Mouse (Mus musculus) stomach, embryonic 16.5 days (tissue): ENCODE data around the gene Wnk2. TPM values are rescaled to one million over a fixed set of nuclear protein-coding genes. Genes with fewer than 3 reads are reported as not detected.

Experiments
- ATAC-seq: fragments of 200-750 bp; cut with Nextera tagmentation; 2 replicates; pipeline ENCODE4 v1.8.0; 2017; ENCODE audit warnings: moderate number of reproducible peaks, moderate TSS enrichment; ENCODE audit not compliant: insufficient read depth, low FRiP score
- H3K27ac ChIP-seq: fragments of 300-500 bp; sonication (generic); 2 replicates; pipeline ENCODE4 v1.5.1; 2014; ENCODE audit warnings: low read length
- H3K27me3 ChIP-seq: fragments of 300-500 bp; sonication (generic); 2 replicates; pipeline ENCODE4 v1.6.1; 2014; ENCODE audit warnings: low read length, control low read depth, mixed read lengths; ENCODE audit not compliant: control insufficient read depth, insufficient read depth
- H3K36me3 ChIP-seq: fragments of 300-500 bp; sonication (generic); 2 replicates; pipeline ENCODE4 v1.6.1; 2014; ENCODE audit warnings: low read length; ENCODE audit not compliant: control insufficient read depth, insufficient read depth
- H3K4me1 ChIP-seq: fragments of 300-500 bp; sonication (generic); 2 replicates; pipeline ENCODE4 v1.6.1; 2014; ENCODE audit warnings: low read length, control low read depth, mixed read lengths; ENCODE audit not compliant: control insufficient read depth, insufficient read depth
- H3K4me2 ChIP-seq: fragments of 300-500 bp; sonication (generic); 2 replicates; pipeline ENCODE4 v1.6.1; 2014; ENCODE audit warnings: low read depth, low read length, mixed read lengths
- H3K4me3 ChIP-seq: fragments of 300-500 bp; sonication (generic); replicated peaks from 2 replicates; pipeline ENCODE4 v1.5.1; 2014; ENCODE audit warnings: mild to moderate bottlenecking, low read length
- H3K9ac ChIP-seq: fragments of 300-500 bp; sonication (generic); 2 replicates; pipeline ENCODE4 v1.6.1; 2014; ENCODE audit warnings: low read length
- H3K9me3 ChIP-seq: fragments of 300-500 bp; sonication (generic); replicated peaks from 2 replicates; pipeline ENCODE4 v1.6.1; 2016; ENCODE audit warnings: low read length, control low read depth; ENCODE audit not compliant: control insufficient read depth
- WGBS: fragments of 180-500 bp; shearing (Covaris S2); extraction: QIAGEN DNeasy Blood & Tissue Kit; methylation state at CpG from one replicate; pipeline ENCODE4 v1.1.7; 2014; 5-methylcytosine and 5-hydroxymethylcytosine counted together
- polyA plus RNA-seq: library from polyadenylated mRNA; unstranded; fragments of >200 nt; fragmentation: Nextera tagmentation; extraction: Ambion mirVana; gene quantifications from 2 replicates; pipeline ENCODE4 v1.2.1, GENCODE M21; 2015

Gene Wnk2
- polyA plus RNA-seq, 1 experiment from 2014 or later: 3.4 TPM

DNA sequence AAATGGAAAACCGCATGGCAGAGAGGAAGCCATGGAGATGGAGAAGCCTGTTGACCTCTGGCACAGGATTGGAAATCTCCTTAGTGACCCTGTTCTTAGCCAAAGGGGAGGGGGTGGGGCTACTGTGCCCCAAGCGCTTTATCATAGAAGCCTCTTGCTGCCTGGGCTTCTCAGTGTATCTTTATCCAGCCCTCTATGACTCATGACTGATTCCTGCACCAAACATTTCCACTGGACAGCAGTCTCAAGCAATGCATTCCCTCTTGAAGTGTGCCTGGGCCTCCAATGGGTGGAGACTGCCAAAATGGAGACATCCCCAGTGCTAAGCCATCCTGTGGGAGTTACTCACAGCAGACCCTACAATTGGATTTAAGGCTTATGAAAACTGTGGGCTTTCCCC lies 157.7 kb downstream of the Wnk2 start:
- H3K27me3 ChIP-seq: no peaks in the 10 kb centered on the region
- H3K36me3 ChIP-seq: no peaks in the 10 kb centered on the region
- H3K9ac ChIP-seq: no peak overlapping the region
- H3K4me3 ChIP-seq: no peak overlapping the region
- no peak overlapping the region for H3K27ac ChIP-seq
- H3K9me3 ChIP-seq: no peaks in the 10 kb centered on the region
- H3K4me1 ChIP-seq: no peaks in the 10 kb centered on the region
- ATAC-seq: no peak
- WGBS: 89% methylated on average over 2 of the region's 2 CpGs
- no peak overlapping the region for H3K4me2 ChIP-seq

Other genes with a start within 250 kb of the Wnk2 start
- gene Fam120a, start 180.0 kb downstream of the Wnk2 start, polyA plus RNA-seq: 25.4 and 27.8 TPM in 2 replicates
- gene Ninj1, start 39.5 kb upstream of the Wnk2 start, polyA plus RNA-seq: 57.8 and 61.0 TPM in 2 replicates
- 55.7 and 56.4 TPM in 2 replicates for gene Card19, start 68.0 kb upstream of the Wnk2 start, polyA plus RNA-seq
- gene Susd3, start 100.7 kb upstream of the Wnk2 start, polyA plus RNA-seq: 0.95 and 1.2 TPM in 2 replicates
- 0.40 and 0.51 TPM in 2 replicates for gene Fgd3, start 172.3 kb upstream of the Wnk2 start, polyA plus RNA-seq
- 26.5 and 26.7 TPM in 2 replicates for gene Bicd2, start 193.6 kb upstream of the Wnk2 start, polyA plus RNA-seq